Mouse (Mus musculus): ENCODE data around the gene Lmcd1.
A peak's percentile ranks its signal among the peaks of the same experiment; 100 is the strongest.

Gene Lmcd1

DNA sequence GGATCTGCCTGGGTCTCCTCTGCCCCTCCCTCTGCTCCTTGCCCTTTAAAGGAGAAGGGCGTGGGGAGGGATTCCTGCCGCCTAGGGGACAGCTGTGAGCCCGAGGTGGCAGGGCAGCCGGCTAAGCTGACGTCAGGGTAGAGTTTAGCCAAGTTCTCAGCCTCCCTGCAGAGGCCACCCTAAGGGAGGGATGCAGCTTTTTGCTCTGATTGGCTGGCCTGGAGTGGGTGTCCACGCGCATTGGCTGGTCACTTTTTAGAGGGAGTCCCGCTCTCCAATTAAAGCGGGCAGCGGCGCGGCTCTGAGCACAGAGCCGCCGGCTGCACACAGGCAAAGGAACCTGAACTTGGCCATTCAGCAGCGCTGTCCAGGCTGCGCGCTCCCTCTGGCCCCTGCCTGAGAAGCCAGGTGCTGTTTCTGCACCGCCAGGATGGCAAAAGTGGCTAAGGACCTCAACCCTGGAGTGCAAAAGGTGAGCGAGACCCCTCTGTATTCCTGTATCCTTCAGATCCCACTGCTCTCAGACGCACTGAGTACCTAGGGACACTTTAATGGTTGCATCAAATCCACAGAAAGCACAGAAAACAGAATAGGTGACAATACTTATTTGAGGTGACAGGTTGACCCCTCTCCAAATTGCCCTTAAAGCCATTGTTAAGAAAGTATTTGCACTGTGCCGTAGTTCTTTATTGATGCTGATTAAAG lies at the start of gene Lmcd1:
Gene Lmcd1, plus strand, starts transcription at position 258 of the 705 bp plus-strand sequence.
- DNase-seq (ENCODE audit: inconsistent ontology term), result peak; percentile 94

DNA sequence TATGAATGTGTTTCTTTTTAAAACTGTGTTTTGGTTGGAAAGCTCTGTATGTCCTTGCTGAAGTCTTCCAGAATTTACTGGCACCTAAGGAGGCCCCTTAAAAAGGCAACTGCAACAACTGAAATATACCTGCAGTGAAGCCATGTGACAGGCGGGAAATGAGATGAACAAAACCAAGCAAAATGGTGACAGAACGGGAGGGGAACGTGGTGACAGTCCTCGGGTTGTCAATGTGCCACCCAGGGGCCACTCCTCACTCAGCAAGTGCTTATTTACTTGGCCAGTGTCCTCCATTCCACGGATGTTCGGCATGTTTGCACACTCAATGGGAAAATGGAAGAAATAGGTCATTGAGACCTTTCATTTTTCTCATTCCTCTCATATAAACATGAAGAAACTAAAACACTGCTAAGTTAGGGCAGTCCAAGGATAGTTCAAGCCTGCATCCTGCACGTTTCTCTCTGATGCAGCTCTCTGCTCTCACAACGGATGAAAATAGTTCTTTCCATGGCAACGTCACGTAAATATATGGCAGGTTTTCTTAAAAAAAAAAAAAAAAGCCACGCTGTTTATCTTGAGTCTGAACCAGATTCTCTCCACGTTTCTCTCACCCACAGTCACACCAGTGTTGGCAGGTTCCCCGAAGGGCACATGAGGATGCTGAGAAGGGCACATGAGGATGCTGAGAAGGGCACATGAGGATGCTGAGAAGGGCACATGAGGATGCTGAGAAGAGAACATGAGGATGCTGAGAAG lies 49.5 kb upstream of the Lmcd1 start:
- peak; percentile 61 for DNase-seq (ENCODE audit: inconsistent ontology term)

DNA sequence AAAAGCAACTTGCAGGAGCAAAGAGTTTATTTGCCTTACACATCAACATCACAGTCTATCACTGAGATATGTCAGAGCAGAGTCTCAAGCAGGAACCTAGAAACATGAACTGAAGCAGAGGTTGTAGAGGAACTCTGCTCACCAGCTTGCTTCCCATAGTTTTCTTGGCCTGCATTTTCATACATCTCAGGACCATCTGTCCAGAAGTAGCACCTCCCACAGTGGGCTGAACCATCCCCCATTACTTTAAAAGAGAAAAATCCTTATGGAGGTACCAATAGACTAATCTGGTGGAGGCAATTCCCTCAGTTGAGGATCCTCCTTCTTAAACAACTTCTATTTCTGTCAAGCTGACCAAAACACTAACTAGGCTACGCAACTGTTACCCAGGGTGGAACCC lies 36.8 kb upstream of the Lmcd1 start:
- DNase-seq (ENCODE audit: inconsistent ontology term), result no peak

GRCm38 (mm10) chr6:112242216-112242615 lies 31.3 kb upstream of the Lmcd1 start:
- no peak for DNase-seq (ENCODE audit: inconsistent ontology term)

GRCm38 (mm10) chr6:112245639-112246038 lies 27.9 kb upstream of the Lmcd1 start:
- DNase-seq (ENCODE audit: inconsistent ontology term), result peak; percentile 96

- no peak for DNase-seq (ENCODE audit: inconsistent ontology term)
Measured at GRCm38 (mm10) chr6:112246636-112247035, 26.9 kb upstream of the Lmcd1 start.

DNA sequence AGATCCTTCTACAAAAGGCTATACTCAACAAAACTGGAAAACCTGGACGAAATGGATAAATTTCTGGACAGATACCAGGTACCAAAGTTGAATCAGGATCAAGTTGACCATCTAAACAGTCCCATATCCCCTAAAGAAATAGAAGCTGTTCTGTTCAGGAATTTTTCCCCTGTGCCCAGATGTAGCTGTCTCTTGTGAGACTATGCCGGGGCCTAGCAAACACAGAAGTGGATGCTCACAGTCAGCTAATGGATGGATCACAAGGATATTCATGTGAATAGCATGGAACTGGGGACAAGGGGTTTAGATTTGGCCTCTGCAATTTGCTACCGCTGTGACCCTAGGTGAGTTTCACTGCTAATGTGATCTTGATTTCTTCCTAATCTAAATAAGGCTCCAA lies 19.6 kb upstream of the Lmcd1 start:
- DNase-seq (ENCODE audit: inconsistent ontology term), result peak; percentile 92

DNA sequence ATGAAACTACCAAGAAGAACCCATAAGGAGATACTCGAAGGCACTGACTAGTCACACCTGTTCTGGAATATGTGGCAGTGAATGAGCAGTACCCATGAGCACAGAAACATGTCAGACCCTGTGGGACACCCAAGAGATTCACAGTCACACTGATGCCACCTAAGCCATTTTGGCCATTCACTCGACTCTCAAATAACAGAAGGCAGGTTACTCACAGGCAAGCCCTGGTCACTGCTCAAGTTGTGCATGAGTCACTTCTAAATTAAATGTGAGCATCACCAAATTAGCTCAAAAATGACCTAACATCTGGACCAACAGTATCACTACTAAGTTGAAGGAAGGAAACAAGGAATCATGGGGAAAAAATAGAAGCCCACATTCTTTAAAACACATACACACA lies 18.6 kb upstream of the Lmcd1 start:
- peak; percentile 17 for DNase-seq (ENCODE audit: inconsistent ontology term)

- no peak for DNase-seq (ENCODE audit: inconsistent ontology term)
Measured at GRCm38 (mm10) chr6:112255388-112256225, 18.0 kb upstream of the Lmcd1 start.

GRCm38 (mm10) chr6:112256599-112256998 lies 17.0 kb upstream of the Lmcd1 start:
- no peak for DNase-seq (ENCODE audit: inconsistent ontology term)

DNA sequence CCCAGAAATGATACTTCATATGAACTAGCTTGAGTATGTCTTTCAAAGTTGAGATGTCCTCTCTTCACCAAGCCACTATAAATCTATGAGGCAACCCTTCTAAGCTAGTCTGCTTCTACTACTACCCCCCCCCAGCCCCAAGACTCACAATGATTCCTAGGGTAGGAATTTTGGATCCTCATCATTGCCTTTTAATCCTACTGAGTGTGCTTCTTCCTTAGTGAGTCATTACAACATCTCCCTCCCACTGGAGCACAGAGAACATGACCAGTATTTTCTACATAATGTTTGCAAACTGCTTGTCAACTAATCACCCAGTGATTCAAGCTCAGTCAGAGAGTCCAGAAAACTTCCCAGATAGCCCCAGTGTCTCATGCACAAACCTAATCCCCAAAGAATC lies 12.5 kb upstream of the Lmcd1 start:
- DNase-seq (ENCODE audit: inconsistent ontology term), result peak; percentile 74

DNA sequence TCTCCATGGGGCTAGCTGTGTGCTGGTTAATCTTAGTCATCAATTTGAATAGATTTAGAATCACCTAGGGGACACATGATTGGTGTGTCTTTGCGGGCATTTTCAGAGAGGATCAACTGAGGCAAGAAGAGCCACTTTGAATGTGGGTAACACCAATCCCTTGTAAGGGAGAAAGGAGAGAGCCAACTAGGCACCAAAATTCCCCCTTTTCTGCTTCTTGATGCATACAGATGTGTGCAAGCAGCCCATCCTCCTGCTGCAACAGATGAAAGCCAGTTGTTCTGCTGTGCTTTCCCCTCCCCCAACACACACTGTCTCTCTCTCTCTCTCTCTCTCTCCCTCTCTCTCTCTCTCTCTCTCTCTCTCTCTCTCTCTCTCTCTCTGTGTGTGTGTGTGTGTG lies 9.2 kb upstream of the Lmcd1 start:
- DNase-seq (ENCODE audit: inconsistent ontology term), result no peak

GRCm38 (mm10) chr6:112266631-112267030 lies 6.9 kb upstream of the Lmcd1 start:
- DNase-seq (ENCODE audit: inconsistent ontology term), result peak; percentile 79

DNA sequence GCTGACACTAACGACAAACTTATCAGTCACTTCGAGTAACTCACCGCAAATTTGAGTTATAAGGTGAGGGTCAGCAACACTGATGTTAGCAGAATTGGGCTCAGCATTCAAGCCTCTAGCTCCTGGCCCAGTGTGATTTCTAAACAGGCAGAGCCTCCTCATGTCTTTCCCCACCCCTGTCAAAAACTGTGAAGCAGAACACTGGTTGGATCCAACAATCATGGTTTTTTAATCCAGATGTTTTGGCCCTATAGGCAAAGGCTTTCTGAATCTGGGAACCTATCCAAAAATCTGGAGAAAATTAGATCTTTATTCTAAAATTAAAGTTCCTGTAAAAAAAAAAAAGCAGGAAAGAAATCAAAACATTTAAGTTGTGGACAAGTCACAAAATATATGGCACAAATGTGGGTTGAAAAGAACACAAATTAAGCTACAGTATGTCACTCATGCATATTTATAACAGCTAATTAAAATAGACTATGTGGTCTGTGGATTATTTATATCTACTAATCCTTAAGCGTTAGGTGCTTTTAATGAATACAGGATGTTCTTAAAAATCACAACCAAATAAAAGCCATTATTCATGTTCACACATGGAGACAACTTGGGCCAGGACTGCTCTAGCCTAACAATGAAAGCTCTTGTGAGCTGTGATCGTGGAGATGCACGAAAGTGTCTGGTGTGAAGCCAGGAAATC lies 5.7 kb upstream of the Lmcd1 start:
- no peak for DNase-seq (ENCODE audit: inconsistent ontology term)

DNA sequence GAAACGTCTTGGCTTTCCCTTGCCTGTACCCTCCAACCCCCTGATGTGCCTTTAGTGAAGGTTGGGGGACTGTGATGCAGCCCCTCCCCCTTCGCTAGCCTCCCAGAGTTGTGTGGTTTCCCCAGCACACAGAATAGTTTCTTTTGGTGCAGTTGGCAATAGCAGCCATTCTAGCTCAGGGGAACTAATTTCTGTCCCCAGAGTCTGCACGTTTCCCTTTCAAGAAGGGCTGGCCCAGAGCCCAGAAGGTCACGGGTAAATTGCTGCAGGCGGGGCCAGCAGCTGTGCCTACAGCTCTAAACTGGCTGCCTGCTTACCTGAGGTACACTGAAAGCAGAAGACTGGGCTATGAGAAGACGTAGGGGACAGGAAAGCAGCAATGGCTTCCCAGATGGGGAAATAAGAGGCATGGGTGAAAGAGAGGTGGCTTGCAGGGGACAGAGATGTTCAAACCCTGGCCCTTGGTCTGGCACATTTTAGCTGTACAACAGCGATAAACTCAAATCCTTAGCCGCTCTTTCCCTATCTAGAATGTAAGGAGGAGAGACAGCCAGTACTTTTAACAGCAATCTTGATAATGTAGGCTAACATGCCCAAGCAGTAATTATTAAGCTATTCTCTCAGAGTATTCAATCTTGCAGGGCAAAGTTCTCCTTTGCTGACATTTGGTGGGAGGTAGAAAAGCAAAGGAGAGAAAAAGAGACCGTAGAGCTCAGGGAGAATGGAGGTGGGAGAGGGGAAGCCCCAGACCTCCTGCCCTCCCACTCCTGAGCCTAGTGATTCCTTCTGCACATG lies 900 bp downstream of the Lmcd1 start:
- peak; percentile 71 for DNase-seq (ENCODE audit: inconsistent ontology term)

GRCm38 (mm10) chr6:112275731-112276245 lies 2.2 kb downstream of the Lmcd1 start:
- no peak for DNase-seq (ENCODE audit: inconsistent ontology term)

DNA sequence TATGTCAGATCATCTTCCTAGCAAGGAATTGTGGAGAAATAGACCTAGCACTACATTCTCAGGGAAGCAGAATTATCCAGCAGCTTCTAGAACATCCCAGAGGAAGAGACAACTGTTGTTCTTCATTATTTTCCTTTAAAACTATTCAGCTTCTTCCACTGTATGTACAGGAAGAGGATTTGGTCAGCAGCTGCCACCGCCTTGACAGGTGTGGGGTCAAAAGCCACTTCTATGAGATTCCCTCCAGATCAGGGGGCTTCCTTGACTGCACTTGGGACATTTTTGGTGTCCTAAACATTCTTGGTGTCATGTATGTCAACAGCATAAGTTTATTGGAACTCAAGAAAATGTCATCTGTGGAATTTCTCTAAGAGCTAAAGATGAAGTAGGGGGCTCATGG lies 5.2 kb downstream of the Lmcd1 start:
- DNase-seq (ENCODE audit: inconsistent ontology term), result no peak

DNA sequence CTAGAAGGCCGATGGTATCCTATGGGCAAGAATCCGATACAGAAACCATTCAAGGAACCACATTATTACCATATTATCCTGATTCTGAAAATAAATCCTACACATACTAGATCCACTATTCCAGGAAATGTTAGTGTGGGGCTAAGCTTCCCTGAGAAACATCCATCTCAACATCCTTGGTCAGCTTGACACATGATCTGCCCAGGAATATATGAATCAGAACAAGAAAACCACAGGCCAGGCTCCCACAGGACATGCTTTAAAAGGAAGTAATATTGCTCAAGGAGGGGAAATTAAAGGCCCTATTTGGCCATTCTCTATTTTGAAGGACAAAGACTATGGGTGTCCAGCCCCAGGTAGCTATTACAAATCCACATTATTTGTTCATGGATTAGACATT lies 6.6 kb downstream of the Lmcd1 start:
- DNase-seq (ENCODE audit: inconsistent ontology term), result no peak

- peak; percentile 64 for DNase-seq (ENCODE audit: inconsistent ontology term)
Measured at GRCm38 (mm10) chr6:112280945-112281344, 7.4 kb downstream of the Lmcd1 start.

DNA sequence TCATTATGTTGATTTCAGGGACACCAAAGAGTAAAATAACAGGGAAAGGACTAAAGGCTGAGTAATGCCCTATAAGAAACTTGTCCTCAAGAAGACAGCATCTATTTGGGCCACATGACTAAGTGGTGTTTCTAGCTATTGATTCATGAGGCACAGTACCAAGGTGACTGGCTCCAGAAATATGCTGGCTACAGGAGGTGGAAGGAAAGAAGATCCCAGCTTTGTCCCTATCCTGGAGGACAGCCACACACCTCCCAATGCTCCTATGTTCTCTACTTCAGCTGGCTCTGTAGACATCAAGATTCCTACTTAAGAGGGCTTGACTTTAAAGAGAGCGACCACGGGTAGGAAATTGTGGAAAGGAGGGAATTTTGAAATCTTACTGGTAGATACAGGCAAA lies 8.4 kb downstream of the Lmcd1 start:
- peak; percentile 48 for DNase-seq (ENCODE audit: inconsistent ontology term)

GRCm38 (mm10) chr6:112284087-112284486 lies 10.5 kb downstream of the Lmcd1 start:
- no peak for DNase-seq (ENCODE audit: inconsistent ontology term)
